Mouse (Mus musculus): ENCODE measurements around the gene Asap2. TPM values are rescaled to one million over a fixed set of nuclear protein-coding genes. Genes with fewer than 3 reads are reported as not detected.

The Asap2 gene
- polyA plus RNA-seq, 2 experiments, result 1.0 to 2.0 TPM

- H3K4me3 ChIP-seq (ENCODE audit: insufficient read depth in 1 of 2, low read depth in 2 of 2, low read length in 2 of 2), result no peak overlapping the region
- no peak for ATAC-seq (ENCODE audit: insufficient read depth)
- H3K9me3 ChIP-seq (ENCODE audit: control insufficient read depth, low read length), result no peaks in the 10 kb centered on the region
- 61% methylated on average over 4 of the region's 4 CpGs for WGBS (ENCODE audit: insufficient replicate concordance)
- TF ChIP-seq CTCF (IDR thresholded peaks at IDR 0.05; ENCODE audit: low read depth), result no peak
- TF ChIP-seq EP300 (IDR thresholded peaks at IDR 0.05; ENCODE audit: low read depth), result no peak
- no peaks in the 10 kb centered on the region for H3K27me3 ChIP-seq (ENCODE audit: control insufficient read depth, insufficient read depth, low read length)
- H3K36me3 ChIP-seq (replicated peaks; ENCODE audit: control insufficient read depth, insufficient read depth, low read depth), result no peaks in the 10 kb centered on the region
- no peak overlapping the region for H3K9ac ChIP-seq (replicated peaks)
- H3K4me2 ChIP-seq (ENCODE audit: low read depth), result no peak overlapping the region
- H3K27ac ChIP-seq, result no peak overlapping the region
- peaks cover 0 to 11% of the 10 kb centered on the region in 2 experiments; a peak in 2 of 4 replicates for H3K4me1 ChIP-seq (replicated peaks; ENCODE audit: control insufficient read depth in 2 of 2, insufficient read depth in 2 of 2, low read length in 1 of 2)
- no peak for DNase-seq (ENCODE audit: low read depth in 3 of 3, low spot score in 3 of 3)
These were observed 192.5 kb downstream of the Asap2 start for GRCm38 (mm10) chr12:21182786-21183185.

- DNase-seq (ENCODE audit: low read depth in 3 of 3, low spot score in 3 of 3), result no peak
- no peak overlapping the region for H3K27ac ChIP-seq
These were observed 193.1 kb downstream of the Asap2 start for GRCm38 (mm10) chr12:21183321-21183720.

GRCm38 (mm10) chr12:21186145-21186544 lies 195.9 kb downstream of the Asap2 start:
- Histone ChIP-seq H3K27me3 (ENCODE audit: control insufficient read depth, insufficient read depth, low read length) (no peaks in the 10 kb centered on the region), H3K9me3 (ENCODE audit: control insufficient read depth, low read length) (no peaks in the 10 kb centered on the region), H3K4me3 (ENCODE audit: insufficient read depth in 1 of 2, low read depth in 2 of 2, low read length in 2 of 2) (no peak overlapping the region), H3K27ac (no peak overlapping the region), H3K36me3 (replicated peaks; ENCODE audit: control insufficient read depth, insufficient read depth, low read depth) (no peaks in the 10 kb centered on the region), H3K9ac (replicated peaks) (no peak overlapping the region), H3K4me1 (replicated peaks; ENCODE audit: control insufficient read depth in 2 of 2, insufficient read depth in 2 of 2, low read length in 1 of 2) (0 out of 4 replicates have a peak, but pooled peaks cover 0 to 4% of the 10 kb centered on the region in 2 experiments), H3K4me2 (ENCODE audit: low read depth) (no peak overlapping the region)
- no peak for ATAC-seq (ENCODE audit: insufficient read depth)
- WGBS (ENCODE audit: insufficient replicate concordance), result 72% methylated on average over 1 of the region's 1 CpGs
- DNase-seq (ENCODE audit: low read depth in 3 of 3, low spot score in 3 of 3), result no peak
- TF ChIP-seq CTCF (IDR thresholded peaks at IDR 0.05; ENCODE audit: low read depth) (no peak), EP300 (IDR thresholded peaks at IDR 0.05; ENCODE audit: low read depth) (no peak)

More at GRCm38 (mm10) chr12:21183321-21183720, 193.1 kb downstream of the Asap2 start:
- Histone ChIP-seq H3K4me3 (ENCODE audit: insufficient read depth in 1 of 2, low read depth in 2 of 2, low read length in 2 of 2) (no peak overlapping the region), H3K4me1 (replicated peaks; ENCODE audit: control insufficient read depth in 2 of 2, insufficient read depth in 2 of 2, low read length in 1 of 2) (peaks cover 0 to 13% of the 10 kb centered on the region in 2 experiments; a peak in 2 of 4 replicates), H3K27me3 (ENCODE audit: control insufficient read depth, insufficient read depth, low read length) (no peaks in the 10 kb centered on the region), H3K9me3 (ENCODE audit: control insufficient read depth, low read length) (no peaks in the 10 kb centered on the region), H3K4me2 (ENCODE audit: low read depth) (no peak overlapping the region), H3K36me3 (replicated peaks; ENCODE audit: control insufficient read depth, insufficient read depth, low read depth) (no peaks in the 10 kb centered on the region), H3K9ac (replicated peaks) (no peak overlapping the region)
- TF ChIP-seq EP300 (IDR thresholded peaks at IDR 0.05; ENCODE audit: low read depth) (no peak), CTCF (IDR thresholded peaks at IDR 0.05; ENCODE audit: low read depth) (no peak)
- WGBS (ENCODE audit: insufficient replicate concordance), result 72% methylated on average over 6 of the region's 6 CpGs
- no peak for ATAC-seq (ENCODE audit: insufficient read depth)

GRCm38 (mm10) chr12:21188880-21189279 lies 198.6 kb downstream of the Asap2 start:
- Histone ChIP-seq H3K27me3 (ENCODE audit: control insufficient read depth, insufficient read depth, low read length) (no peaks in the 10 kb centered on the region), H3K4me2 (ENCODE audit: low read depth) (no peak overlapping the region), H3K4me1 (replicated peaks; ENCODE audit: control insufficient read depth in 2 of 2, insufficient read depth in 2 of 2, low read length in 1 of 2) (peaks cover 0 to 9% of the 10 kb centered on the region in 2 experiments; a peak in 2 of 4 replicates), H3K4me3 (ENCODE audit: insufficient read depth in 1 of 2, low read depth in 2 of 2, low read length in 2 of 2) (no peak overlapping the region), H3K27ac (no peak overlapping the region), H3K9me3 (ENCODE audit: control insufficient read depth, low read length) (no peaks in the 10 kb centered on the region), H3K36me3 (replicated peaks; ENCODE audit: control insufficient read depth, insufficient read depth, low read depth) (no peaks in the 10 kb centered on the region), H3K9ac (replicated peaks) (no peak overlapping the region)
- no peak for ATAC-seq (ENCODE audit: insufficient read depth)
- 56% methylated on average over 4 of the region's 4 CpGs for WGBS (ENCODE audit: insufficient replicate concordance)
- TF ChIP-seq EP300 (IDR thresholded peaks at IDR 0.05; ENCODE audit: low read depth) (no peak), CTCF (IDR thresholded peaks at IDR 0.05; ENCODE audit: low read depth) (no peak)
- no peak for DNase-seq (ENCODE audit: low read depth in 3 of 3, low spot score in 3 of 3)

GRCm38 (mm10) chr12:21191546-21191945 lies 201.3 kb downstream of the Asap2 start:
- H3K27ac ChIP-seq, result no peak overlapping the region
- H3K9ac ChIP-seq (replicated peaks), result no peak overlapping the region
- WGBS (ENCODE audit: insufficient replicate concordance), result 53% methylated on average over 2 of the region's 2 CpGs
- ATAC-seq (ENCODE audit: insufficient read depth), result peak; percentile 84
- no peaks in the 10 kb centered on the region for H3K36me3 ChIP-seq (replicated peaks; ENCODE audit: control insufficient read depth, insufficient read depth, low read depth)
- TF ChIP-seq CTCF (IDR thresholded peaks at IDR 0.05; ENCODE audit: low read depth) (no peak), EP300 (IDR thresholded peaks at IDR 0.05; ENCODE audit: low read depth) (peak; percentile 55)
- no peak overlapping the region for H3K4me3 ChIP-seq (ENCODE audit: insufficient read depth in 1 of 2, low read depth in 2 of 2, low read length in 2 of 2)
- H3K4me2 ChIP-seq (ENCODE audit: low read depth), result no peak overlapping the region
- no peaks in the 10 kb centered on the region for H3K27me3 ChIP-seq (ENCODE audit: control insufficient read depth, insufficient read depth, low read length)
- H3K4me1 ChIP-seq (replicated peaks; ENCODE audit: control insufficient read depth in 2 of 2, insufficient read depth in 2 of 2, low read length in 1 of 2), result peaks cover 0 to 8% of the 10 kb centered on the region in 2 experiments; a peak in 3 of 4 replicates
- no peaks in the 10 kb centered on the region for H3K9me3 ChIP-seq (ENCODE audit: control insufficient read depth, low read length)
- peak in 2 of 3 experiments; percentile 20 to 27 for DNase-seq (ENCODE audit: low read depth in 3 of 3, low spot score in 3 of 3)
